Mouse (Mus musculus) thymus, adult 2 months (tissue): ENCODE results near the gene Dnaaf3. TPM values are rescaled to one million over a fixed set of nuclear protein-coding genes. Genes with fewer than 3 reads are reported as not detected.
"Not testable (repeated sequence)": the region's sequence is repeated elsewhere in the genome, so short reads cannot be mapped to it uniquely, and the experiment has no call there.

Experiments
- DNase-seq: peaks from one replicate; pipeline ENCODE4 v3.0.0; 2021
- H3K27ac ChIP-seq: fragments of 200-500 bp; 2 replicates; pipeline ENCODE4 v1.5.1; 2012; ENCODE audit warnings: low read length, control low read depth; ENCODE audit not compliant: control insufficient read depth, insufficient read depth
- H3K27me3 ChIP-seq: fragments of 200-500 bp; 2 replicates; pipeline ENCODE4 v1.6.1; 2012; ENCODE audit warnings: mild to moderate bottlenecking, low read length, moderate library complexity, mixed read lengths; ENCODE audit not compliant: control insufficient read depth, insufficient read depth
- H3K36me3 ChIP-seq: fragments of 200-500 bp; 2 replicates; pipeline ENCODE4 v1.6.1; 2012; ENCODE audit warnings: mild to moderate bottlenecking, low read length, moderate library complexity; ENCODE audit not compliant: control insufficient read depth, insufficient read depth
- H3K4me1 ChIP-seq: fragments of 200-500 bp; replicated peaks from 2 replicates; pipeline ENCODE4 v1.6.1; 2012; ENCODE audit warnings: low read length; ENCODE audit not compliant: control insufficient read depth, insufficient read depth
- H3K4me3 ChIP-seq: fragments of 200-500 bp; 2 replicates; pipeline ENCODE4 v1.5.1; 2012; ENCODE audit warnings: mild to moderate bottlenecking, low read length, control low read depth, moderate library complexity; ENCODE audit not compliant: control insufficient read depth, insufficient read depth
- CTCF ChIP-seq: fragments of 200-500 bp; IDR thresholded peaks from 2 replicates; pipeline ENCODE4 v1.5.1; 2012; ENCODE audit warnings: mild to moderate bottlenecking, control low read depth, low read length, moderate library complexity, borderline replicate concordance; ENCODE audit not compliant: control insufficient read depth, poor library complexity, insufficient read depth; ENCODE audit errors: extremely low read depth
- POLR2A ChIP-seq: fragments of 200-500 bp; IDR thresholded peaks from 2 replicates; pipeline ENCODE4 v1.6.1; 2012; ENCODE audit warnings: mild to moderate bottlenecking, low read length, control low read depth, moderate library complexity; ENCODE audit not compliant: control insufficient read depth, poor library complexity, insufficient read depth; ENCODE audit errors: extremely low read depth
- WGBS: fragments of 180-500 bp; shearing (Covaris S2); methylation state at CpG from one replicate; pipeline ENCODE4 v1.1.7; 2018; 5-methylcytosine and 5-hydroxymethylcytosine counted together
- polyA plus RNA-seq: library from polyadenylated mRNA; depleted of rRNA; stranded (reverse); fragments of >200 nt; gene quantifications from 2 replicates; pipeline ENCODE4 v1.2.3, GENCODE M21; 2012

The Dnaaf3 gene
- polyA plus RNA-seq, 1 experiment = 9.8 TPM

- no peak overlapping the region for H3K4me3 ChIP-seq
- no peaks in the 10 kb centered on the region for H3K4me1 ChIP-seq
- TF ChIP-seq CTCF = no peak
- TF ChIP-seq POLR2A = no peak
- 97% methylated on average over 4 of the region's 4 CpGs for WGBS
- DNase-seq = no peak
- no peaks in the 10 kb centered on the region for H3K36me3 ChIP-seq
- peaks cover 5% of the 10 kb centered on the region for H3K27me3 ChIP-seq
- H3K27ac ChIP-seq = no peak overlapping the region
These were observed 4.1 kb upstream of the Dnaaf3 start for GRCm38 (mm10) chr7:4536369-4536768.

DNA sequence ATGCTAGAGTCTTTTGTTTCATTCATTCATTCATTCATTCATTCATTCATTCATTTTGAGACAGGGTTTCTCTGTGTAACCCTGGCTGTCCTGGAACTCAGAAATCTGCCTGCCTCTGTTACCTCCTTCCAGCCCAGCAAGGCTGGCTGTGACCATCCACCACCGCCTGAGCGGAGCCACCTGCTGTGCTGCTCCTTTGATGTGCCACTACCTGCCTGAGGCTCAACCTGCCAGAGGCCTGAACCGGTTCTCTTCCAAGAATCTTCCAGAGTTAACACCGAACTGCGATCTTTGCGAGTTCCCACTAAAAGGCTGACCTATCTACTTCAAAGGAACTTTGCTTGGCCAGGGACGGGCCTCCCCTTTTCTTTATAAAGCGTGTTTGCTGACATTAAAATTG, 2.1 kb downstream of the Dnaaf3 start:
- 87% methylated on average over 8 of the region's 8 CpGs for WGBS
- H3K4me3 ChIP-seq, DNase-seq, H3K4me1 ChIP-seq, H3K27ac ChIP-seq, H3K27me3 ChIP-seq, H3K36me3 ChIP-seq: not testable (repeated sequence)

GRCm38 (mm10) chr7:4527302-4527689, 5.0 kb downstream of the Dnaaf3 start:
- no peak overlapping the region for H3K4me3 ChIP-seq
- WGBS = 74% methylated on average over 18 of the region's 18 CpGs

GRCm38 (mm10) chr7:4526341-4527301, 5.6 kb downstream of the Dnaaf3 start:
- Histone ChIP-seq H3K4me3 (peak overlapping the region; percentile 49), H3K27ac (no peak overlapping the region), H3K27me3 (peaks cover under 1% of the 10 kb centered on the region), H3K36me3 (no peaks in the 10 kb centered on the region), H3K4me1 (peaks cover 4% of the 10 kb centered on the region)
- no peak for TF ChIP-seq POLR2A
- peak; percentile 83; the same call in 1 of the 2 replicates for TF ChIP-seq CTCF
- peak; percentile 79 for DNase-seq
- WGBS = 24% methylated on average over 40 of the region's 40 CpGs

More at GRCm38 (mm10) chr7:4527302-4527689, 5.0 kb downstream of the Dnaaf3 start:
- H3K4me1 ChIP-seq = peaks cover 4% of the 10 kb centered on the region
- H3K27ac ChIP-seq = no peak overlapping the region
- TF ChIP-seq POLR2A (no peak), CTCF (no peak)
- H3K36me3 ChIP-seq = no peaks in the 10 kb centered on the region
- no peak for DNase-seq
- H3K27me3 ChIP-seq = peaks cover 5% of the 10 kb centered on the region

DNA sequence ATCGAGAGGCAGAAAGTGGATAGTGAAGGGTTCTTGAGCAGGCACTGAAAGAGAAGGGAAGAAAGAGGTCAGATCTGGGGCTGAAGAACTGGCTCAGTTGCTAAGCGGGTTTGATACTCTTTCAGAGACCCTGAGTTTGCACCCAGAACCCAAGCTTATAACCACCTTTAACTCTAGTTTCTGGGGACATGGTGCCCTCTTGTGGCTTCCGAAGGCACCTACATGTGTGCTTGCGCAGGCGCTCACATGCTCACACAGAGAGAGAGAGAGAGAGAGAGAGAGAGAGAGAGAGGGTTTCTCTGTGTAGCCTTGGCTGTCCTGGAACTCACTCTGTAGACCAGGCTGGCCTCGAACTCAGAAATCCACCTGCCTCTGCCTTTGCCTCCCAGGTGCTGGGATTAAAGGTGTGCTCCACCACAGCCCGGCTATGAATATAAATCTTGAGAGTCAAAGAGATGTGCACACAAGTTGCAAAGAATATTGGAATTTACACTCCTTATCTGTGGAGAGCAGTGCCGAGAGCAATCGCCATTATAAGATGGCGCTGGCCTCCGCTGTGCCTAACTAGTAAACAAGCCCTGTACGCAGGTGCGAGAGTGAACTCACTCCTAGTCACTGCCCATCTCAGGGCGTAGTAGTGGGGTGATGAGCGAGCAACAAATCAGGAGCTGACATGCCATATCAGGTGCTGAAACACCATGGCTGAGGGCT, 7.9 kb downstream of the Dnaaf3 start, which contains the start of gene Tnni3:
Tnni3 (minus strand) TSS at position 18 of the 711 bp plus-strand sequence.
- H3K4me1 ChIP-seq = peaks cover 16% of the 10 kb centered on the region
- H3K4me3 ChIP-seq, H3K27ac ChIP-seq, H3K27me3 ChIP-seq, H3K36me3 ChIP-seq: not testable (repeated sequence)
- 66% methylated on average over 15 of the region's 15 CpGs for WGBS
- peak; percentile 47; the same call in 1 of the 2 replicates for TF ChIP-seq CTCF
- DNase-seq = peak; percentile 58

DNA sequence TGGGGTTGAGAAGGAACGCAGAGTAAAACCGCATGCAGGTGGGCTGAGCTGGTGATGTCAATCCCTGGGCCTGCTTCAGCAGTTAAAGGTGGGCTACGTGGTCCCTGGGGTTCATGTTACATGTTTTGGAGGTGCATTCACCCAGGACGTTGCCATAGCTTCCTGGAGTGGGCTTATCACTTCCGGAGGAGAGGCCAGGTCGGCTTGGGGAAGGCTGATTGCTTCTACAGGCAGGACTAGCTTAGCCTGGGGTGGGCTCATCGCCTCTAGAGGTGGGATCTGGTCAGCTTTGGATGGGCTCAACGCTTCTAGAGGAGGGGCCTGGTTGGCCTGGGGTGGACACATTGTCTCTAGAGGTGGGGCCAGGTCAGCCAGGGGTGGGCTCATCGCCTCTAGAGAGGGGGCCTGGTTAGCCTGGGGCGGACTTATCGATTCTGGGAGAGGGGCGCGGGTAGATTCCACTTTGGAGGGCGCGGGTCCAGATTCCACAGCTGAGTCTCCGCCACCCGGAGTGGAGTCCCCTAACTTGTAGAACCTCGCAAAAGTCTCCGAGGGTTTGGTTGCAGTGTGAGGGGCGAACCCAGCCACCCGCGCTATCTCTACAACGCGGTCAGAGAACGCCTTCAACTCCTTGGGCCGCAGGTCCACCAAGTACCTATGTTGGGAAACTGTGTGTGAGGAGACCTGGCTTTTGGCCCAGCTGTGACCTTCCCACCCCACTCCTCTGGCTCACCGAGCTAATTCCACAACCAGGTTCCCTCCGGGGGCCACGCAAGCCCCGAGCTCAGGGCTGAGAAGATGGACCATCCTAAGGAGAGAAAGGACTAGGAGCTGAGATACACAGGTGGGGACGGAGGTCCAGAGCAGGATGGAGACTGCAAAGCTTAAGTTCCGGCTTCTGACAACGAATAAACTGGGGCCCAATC, 8.8 kb downstream of the Dnaaf3 start:
- TF ChIP-seq CTCF = no peak
- TF ChIP-seq POLR2A = no peak
- no peak for DNase-seq
- Histone ChIP-seq H3K4me1 (peaks cover 16% of the 10 kb centered on the region), H3K4me3 (no peak overlapping the region), H3K36me3 (no peaks in the 10 kb centered on the region), H3K27ac (no peak overlapping the region), H3K27me3 (no peaks in the 10 kb centered on the region; the same call in 1 of the 2 replicates)
- WGBS = 96% methylated on average over 33 of the region's 33 CpGs
